Mouse (Mus musculus) embryonic fibroblast, embryonic 13.5 days (primary cell): ENCODE measurements around the gene Aida.

Experiments
- CTCF ChIP-seq: IDR thresholded peaks from 2 replicates; pipeline ENCODE4 v1.5.1; 2011; ENCODE audit warnings: mild to moderate bottlenecking, control low read depth, low read length, moderate library complexity, borderline replicate concordance; ENCODE audit not compliant: insufficient read depth
- POLR2A ChIP-seq: IDR thresholded peaks from 2 replicates; pipeline ENCODE4 v1.6.1; 2011; ENCODE audit warnings: low read depth, mild to moderate bottlenecking, control low read depth, low read length, moderate library complexity

GRCm38 (mm10) chr1:183327171-183327570 is 30.8 kb downstream of the Aida start:
- TF ChIP-seq POLR2A: no peak
- TF ChIP-seq CTCF: no peak
